Mouse (Mus musculus) naive thymus-derived CD4-positive, alpha-beta T cell, adult 2 months (primary cell): ENCODE measurements around the gene Bcl2l11.

Experiments
- DNase-seq: peaks from one replicate; pipeline ENCODE4 v3.0.0-alpha.2; 2011; ENCODE audit warnings: low read depth

The Bcl2l11 gene

DNA sequence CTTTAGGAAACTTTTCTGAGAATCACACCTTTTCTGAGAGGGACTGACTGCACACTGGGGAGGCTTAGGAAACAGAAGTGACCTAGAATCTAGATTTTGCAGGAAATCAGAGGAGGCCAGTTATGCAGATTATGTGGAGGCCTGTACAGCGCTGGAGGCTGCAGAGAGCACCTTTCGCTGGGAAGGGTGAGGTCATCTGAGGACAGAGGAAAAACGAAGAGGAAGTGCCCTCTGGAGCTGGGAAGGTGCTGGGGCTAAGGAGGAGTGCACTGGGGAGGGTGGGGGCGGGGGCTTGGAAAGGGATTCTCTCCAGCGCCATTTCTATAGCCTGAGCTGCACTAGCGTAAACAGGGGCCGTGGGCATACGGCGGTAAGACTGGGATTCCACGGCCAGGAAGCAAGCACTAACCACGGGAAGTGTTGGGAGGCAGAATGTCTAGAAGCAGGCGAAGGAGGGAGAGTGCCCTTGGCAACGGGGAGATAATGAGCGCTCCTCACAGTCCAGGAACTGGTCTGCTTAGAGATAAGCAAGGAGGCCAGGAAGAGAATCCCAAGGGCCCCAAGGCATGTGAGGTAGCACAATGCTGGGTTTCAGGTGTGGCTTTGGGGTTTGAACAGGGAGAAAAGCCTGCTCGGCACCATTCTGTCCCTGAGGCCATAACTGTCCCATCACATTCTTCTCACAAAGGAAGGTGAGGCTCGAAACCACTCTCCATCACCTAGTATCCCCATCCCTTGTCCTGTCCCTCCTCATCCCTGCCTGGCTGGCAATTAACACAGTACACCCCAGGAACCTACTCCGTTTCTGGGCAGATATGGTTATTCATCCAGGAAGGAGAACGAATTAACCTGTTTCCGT lies 85.4 kb downstream of the Bcl2l11 start:
- no peak for DNase-seq

- no peak for DNase-seq
Observed at GRCm38 (mm10) chr2:128211881-128212209, 86.0 kb downstream of the Bcl2l11 start.
